Mouse (Mus musculus): Measurements from ENCODE around the gene Syt2. TPM values are rescaled to one million over a fixed set of nuclear protein-coding genes. Genes with fewer than 3 reads are reported as not detected.

Gene Syt2
- polyA plus RNA-seq, 1 experiment from 2014 or later, result 0.14 TPM

- peak overlapping the region; percentile 65 for H3K4me2 ChIP-seq (replicated peaks; ENCODE audit: low read depth, low read length)
- H3K27me3 ChIP-seq (replicated peaks; ENCODE audit: insufficient read depth, low read length), result peaks cover 31% of the 10 kb centered on the region
- H3K27ac ChIP-seq (ENCODE audit: low read length), result no peak overlapping the region
- H3K36me3 ChIP-seq (ENCODE audit: insufficient read depth, low read length), result no peaks in the 10 kb centered on the region
- no peak for ATAC-seq
- DNase-seq (ENCODE audit: low spot score), result no peak
- TF ChIP-seq CTCF (IDR thresholded peaks at IDR 0.05) (no peak), EP300 (IDR thresholded peaks at IDR 0.05) (no peak)
- WGBS, result 24% methylated on average over 26 of the region's 26 CpGs
- H3K9ac ChIP-seq (replicated peaks; ENCODE audit: low read depth), result no peak overlapping the region
- H3K4me3 ChIP-seq (ENCODE audit: low read depth, low read length), result peak overlapping the region; percentile 33
- H3K4me1 ChIP-seq (ENCODE audit: insufficient read depth, low read depth, low read length), result no peaks in the 10 kb centered on the region; the same call in 1 of the 2 replicates
- H3K9me3 ChIP-seq (ENCODE audit: low read length), result no peaks in the 10 kb centered on the region
Observed at GRCm38 (mm10) chr1:134709411-134710306, 63.2 kb downstream of the Syt2 start.

- no peak for TF ChIP-seq EP300 (IDR thresholded peaks at IDR 0.05)
- no peak for TF ChIP-seq CTCF (IDR thresholded peaks at IDR 0.05)
- WGBS, result 55% methylated on average over 7 of the region's 7 CpGs
- H3K4me1 ChIP-seq (ENCODE audit: insufficient read depth, low read depth, low read length), result no peaks in the 10 kb centered on the region; the same call in 1 of the 2 replicates
- H3K9me3 ChIP-seq (ENCODE audit: low read length), result no peaks in the 10 kb centered on the region
- H3K4me3 ChIP-seq (ENCODE audit: low read depth, low read length), result no peak overlapping the region
- H3K27me3 ChIP-seq (replicated peaks; ENCODE audit: insufficient read depth, low read length), result peaks cover 26% of the 10 kb centered on the region
- no peaks in the 10 kb centered on the region for H3K36me3 ChIP-seq (ENCODE audit: insufficient read depth, low read length)
- H3K27ac ChIP-seq (ENCODE audit: low read length), result no peak overlapping the region
- H3K9ac ChIP-seq (replicated peaks; ENCODE audit: low read depth), result no peak overlapping the region
- ATAC-seq (no peak), DNase-seq (ENCODE audit: low spot score) (no peak)
- no peak overlapping the region for H3K4me2 ChIP-seq (replicated peaks; ENCODE audit: low read depth, low read length)
Observed at GRCm38 (mm10) chr1:134711061-134711460, 64.6 kb downstream of the Syt2 start.

- TF ChIP-seq EP300 (IDR thresholded peaks at IDR 0.05), result no peak
- TF ChIP-seq CTCF (IDR thresholded peaks at IDR 0.05), result no peak
- H3K27me3 ChIP-seq (replicated peaks; ENCODE audit: insufficient read depth, low read length), result peaks cover 26% of the 10 kb centered on the region
- WGBS, result 52% methylated on average over 5 of the region's 5 CpGs
Observed at GRCm38 (mm10) chr1:134711653-134712052, 65.2 kb downstream of the Syt2 start.

GRCm38 (mm10) chr1:134712781-134713299 lies 66.4 kb downstream of the Syt2 start:
- Histone ChIP-seq H3K4me3 (ENCODE audit: low read depth, low read length) (no peak overlapping the region), H3K4me2 (replicated peaks; ENCODE audit: low read depth, low read length) (no peak overlapping the region), H3K9me3 (ENCODE audit: low read length) (no peaks in the 10 kb centered on the region), H3K27me3 (replicated peaks; ENCODE audit: insufficient read depth, low read length) (peaks cover 21% of the 10 kb centered on the region), H3K27ac (ENCODE audit: low read length) (no peak overlapping the region), H3K36me3 (ENCODE audit: insufficient read depth, low read length) (no peaks in the 10 kb centered on the region), H3K4me1 (ENCODE audit: insufficient read depth, low read depth, low read length) (no peaks in the 10 kb centered on the region; the same call in 1 of the 2 replicates), H3K9ac (replicated peaks; ENCODE audit: low read depth) (no peak overlapping the region)
- ATAC-seq (no peak), DNase-seq (ENCODE audit: low spot score) (no peak)
- TF ChIP-seq EP300 (IDR thresholded peaks at IDR 0.05) (no peak), CTCF (IDR thresholded peaks at IDR 0.05) (no peak)
- 71% methylated on average over 9 of the region's 9 CpGs for WGBS

More at GRCm38 (mm10) chr1:134711653-134712052, 65.2 kb downstream of the Syt2 start:
- no peaks in the 10 kb centered on the region for H3K36me3 ChIP-seq (ENCODE audit: insufficient read depth, low read length)
- H3K4me1 ChIP-seq (ENCODE audit: insufficient read depth, low read depth, low read length), result no peaks in the 10 kb centered on the region; the same call in 1 of the 2 replicates
- DNase-seq (ENCODE audit: low spot score), result no peak
- H3K4me2 ChIP-seq (replicated peaks; ENCODE audit: low read depth, low read length), result no peak overlapping the region
- no peak overlapping the region for H3K9ac ChIP-seq (replicated peaks; ENCODE audit: low read depth)
- no peak overlapping the region for H3K27ac ChIP-seq (ENCODE audit: low read length)
- no peak for ATAC-seq
- no peaks in the 10 kb centered on the region for H3K9me3 ChIP-seq (ENCODE audit: low read length)
- H3K4me3 ChIP-seq (ENCODE audit: low read depth, low read length), result no peak overlapping the region

GRCm38 (mm10) chr1:134713421-134713969 lies 67.0 kb downstream of the Syt2 start:
- H3K4me1 ChIP-seq (ENCODE audit: insufficient read depth, low read depth, low read length), result no peaks in the 10 kb centered on the region; the same call in 1 of the 2 replicates
- TF ChIP-seq EP300 (IDR thresholded peaks at IDR 0.05), result no peak
- DNase-seq (ENCODE audit: low spot score) (peak; percentile 82), ATAC-seq (peak; percentile 94)
- H3K9ac ChIP-seq (replicated peaks; ENCODE audit: low read depth), result no peak overlapping the region
- no peak overlapping the region for H3K4me2 ChIP-seq (replicated peaks; ENCODE audit: low read depth, low read length)
- peaks cover 19% of the 10 kb centered on the region for H3K27me3 ChIP-seq (replicated peaks; ENCODE audit: insufficient read depth, low read length)
- no peaks in the 10 kb centered on the region for H3K36me3 ChIP-seq (ENCODE audit: insufficient read depth, low read length)
- H3K9me3 ChIP-seq (ENCODE audit: low read length), result no peaks in the 10 kb centered on the region
- no peak overlapping the region for H3K27ac ChIP-seq (ENCODE audit: low read length)
- H3K4me3 ChIP-seq (ENCODE audit: low read depth, low read length), result no peak overlapping the region
- 32% methylated on average over 11 of the region's 11 CpGs for WGBS

- Histone ChIP-seq H3K36me3 (ENCODE audit: insufficient read depth, low read length) (no peaks in the 10 kb centered on the region), H3K4me2 (replicated peaks; ENCODE audit: low read depth, low read length) (no peak overlapping the region), H3K4me3 (ENCODE audit: low read depth, low read length) (no peak overlapping the region), H3K27ac (ENCODE audit: low read length) (no peak overlapping the region), H3K9me3 (ENCODE audit: low read length) (no peaks in the 10 kb centered on the region), H3K27me3 (replicated peaks; ENCODE audit: insufficient read depth, low read length) (peaks cover 12% of the 10 kb centered on the region), H3K9ac (replicated peaks; ENCODE audit: low read depth) (no peak overlapping the region), H3K4me1 (ENCODE audit: insufficient read depth, low read depth, low read length) (no peaks in the 10 kb centered on the region)
- no peak for TF ChIP-seq EP300 (IDR thresholded peaks at IDR 0.05)
- no peak for TF ChIP-seq CTCF (IDR thresholded peaks at IDR 0.05)
- ATAC-seq, result no peak
- WGBS, result 51% methylated on average over 8 of the region's 8 CpGs
- DNase-seq (ENCODE audit: low spot score), result no peak
Observed at GRCm38 (mm10) chr1:134714166-134714565, 67.7 kb downstream of the Syt2 start.

Data from lung, postnatal 0 days (tissue).